Mouse (Mus musculus) monocyte, adult 5-6 weeks (primary cell): ENCODE measurements around the gene Gm21854. TPM values are rescaled to one million over a fixed set of nuclear protein-coding genes. Genes with fewer than 3 reads are reported as not detected.
"Not testable (repeated sequence)": the region's sequence is repeated elsewhere in the genome, so short reads cannot be mapped to it uniquely, and the experiment has no call there.

ENCODE experiments used
- ATAC-seq: fragments of 153-309, 156-312 bp; replicated peaks from 2 replicates; pipeline ENCODE4 v1.8.0; 2017; ENCODE audit warnings: mild to moderate bottlenecking; ENCODE audit not compliant: low TSS enrichment, insufficient number of reproducible peaks, severe bottlenecking, poor library complexity, low FRiP score
- total RNA-seq: library from RNA; stranded (forward); fragments of 200-1000, 200-491, 200-594 nt; gene quantifications from 3 replicates; pipeline ENCODE4 v1.2.3, GENCODE M21; 2017

Gm21854 gene
- not detected in 3 replicates for total RNA-seq

- not testable (repeated sequence) for ATAC-seq
Measured at GRCm38 (mm10) chrY:5656686-5657085, at the start of gene Gm21854. TSS of gene Gm21854 (plus strand) at chrY:5656986.

Other genes with a start within 250 kb of the Gm21854 start
- not detected in 3 replicates for gene Gm20914, start 69.0 kb downstream of the Gm21854 start, total RNA-seq
- not detected in 3 replicates for gene Gm28171, start 136.4 kb downstream of the Gm21854 start, total RNA-seq